Mouse (Mus musculus) cerebellum, adult 9-11 months (tissue): ENCODE results near the gene Gsdma3.
"Not testable (repeated sequence)": the region's sequence is repeated elsewhere in the genome, so short reads cannot be mapped to it uniquely, and the experiment has no call there.

ENCODE experiments used
- DNase-seq: peaks from one replicate; pipeline ENCODE4 v3.0.0; 2022

The Gsdma3 gene

GRCm38 (mm10) chr11:98597363-98597762, 28.8 kb upstream of the Gsdma3 start:
- DNase-seq, result no peak

DNA sequence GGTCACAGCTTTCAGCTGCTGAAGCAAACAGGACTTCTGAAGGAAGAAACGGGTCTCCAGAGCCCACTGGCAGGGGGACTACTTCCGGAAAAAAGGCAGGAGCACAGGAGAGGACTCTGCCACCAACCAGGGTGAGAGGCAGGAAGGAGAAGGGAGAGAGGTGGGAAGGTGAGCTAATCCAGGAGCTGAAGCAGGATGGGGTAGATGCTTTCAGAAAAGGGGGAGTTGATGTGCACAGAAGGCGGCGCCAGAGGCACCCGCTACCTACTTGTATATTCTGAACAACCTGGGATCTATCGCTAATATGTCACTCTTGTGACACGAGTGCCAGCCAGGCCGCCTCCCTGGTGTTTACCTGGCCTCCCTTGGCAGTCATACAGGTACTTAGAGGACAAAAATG, 28.2 kb upstream of the Gsdma3 start, which contains the start of gene Lrrc3c:
Lrrc3c (plus strand) TSS at position 301 of the 400 bp plus-strand sequence.
- DNase-seq, result no peak

DNA sequence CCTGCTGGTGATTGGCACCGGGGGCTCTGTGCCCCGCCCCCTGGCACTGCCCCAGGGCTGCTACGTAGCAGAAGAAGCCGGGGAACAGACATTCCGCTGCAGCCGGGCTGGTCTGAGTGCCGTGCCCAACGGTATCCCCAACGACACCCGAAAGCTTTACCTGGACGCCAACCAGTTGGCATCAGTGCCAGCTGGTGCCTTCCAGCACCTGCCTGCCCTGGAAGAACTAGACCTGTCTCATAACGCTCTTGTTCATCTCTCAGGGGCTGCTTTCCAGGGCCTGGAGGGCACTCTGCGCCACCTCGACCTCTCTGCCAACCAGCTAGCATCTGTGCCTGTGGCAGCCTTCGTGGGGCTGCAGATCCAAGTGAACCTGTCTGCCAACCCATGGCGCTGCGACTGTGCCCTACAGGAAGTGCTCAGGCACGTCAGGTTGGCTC, 27.3 kb upstream of the Gsdma3 start:
- peak; percentile 78 for DNase-seq

GRCm38 (mm10) chr11:98599291-98599690, 26.9 kb upstream of the Gsdma3 start:
- no peak for DNase-seq

- no peak for DNase-seq
Observed at GRCm38 (mm10) chr11:98602090-98602690, 24.0 kb upstream of the Gsdma3 start.

DNA sequence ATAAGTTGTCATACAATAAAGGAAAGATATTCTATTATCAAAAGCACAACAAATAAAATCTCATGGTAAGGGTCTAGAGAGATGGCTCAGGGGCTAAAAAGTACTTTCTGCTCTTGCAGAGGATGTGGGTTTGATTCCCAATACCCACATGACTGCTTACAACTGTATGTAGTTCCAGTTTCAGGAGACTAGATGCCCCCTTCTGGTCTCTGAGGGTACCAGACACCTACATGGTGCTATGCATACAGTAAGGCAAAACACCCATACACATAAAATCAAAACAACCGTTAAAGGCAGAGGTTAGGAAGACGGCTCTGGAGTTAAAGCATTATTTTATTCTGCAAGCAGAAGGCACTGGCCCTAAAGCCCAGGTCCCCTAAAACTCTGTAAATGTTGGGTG, 22.2 kb upstream of the Gsdma3 start:
- no peak for DNase-seq

DNA sequence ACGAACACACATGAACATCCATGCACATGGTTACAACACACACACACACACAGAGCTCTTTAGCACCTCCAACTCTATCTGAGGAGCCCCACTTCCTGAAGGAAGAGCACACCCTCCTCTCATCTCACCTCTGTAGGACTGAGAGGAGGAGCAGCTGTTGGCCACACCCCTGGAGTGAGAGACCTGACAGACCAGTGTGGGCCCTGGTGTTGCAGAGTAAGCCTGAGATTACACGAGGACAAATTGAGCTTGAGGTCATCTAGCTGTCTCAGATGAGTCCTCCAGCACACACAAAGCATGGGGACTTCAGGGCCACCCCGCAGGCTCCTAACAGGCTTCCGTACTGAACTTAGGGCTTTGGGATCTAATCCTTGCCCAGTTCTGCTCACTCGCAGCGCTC, 21.2 kb upstream of the Gsdma3 start:
- DNase-seq, result not testable (repeated sequence)

DNA sequence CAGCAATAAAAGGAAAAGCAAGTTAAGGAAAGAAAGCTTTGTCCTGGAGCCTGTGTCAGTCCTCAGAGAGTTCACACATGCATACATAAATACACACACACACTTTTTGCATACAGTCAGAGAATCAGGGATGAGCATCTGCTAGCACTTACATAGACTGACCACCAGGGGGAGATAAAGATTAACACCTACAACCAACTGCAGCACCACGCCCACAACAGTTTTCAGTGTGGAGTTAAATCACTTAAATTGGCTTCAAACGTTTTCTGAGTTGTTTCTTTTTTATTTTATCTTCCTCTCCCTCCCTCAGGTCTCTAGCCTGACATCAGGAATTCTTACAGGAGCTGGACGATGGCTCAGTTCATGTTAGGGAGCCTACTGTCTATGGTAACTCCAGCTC, 19.4 kb upstream of the Gsdma3 start:
- no peak for DNase-seq

DNA sequence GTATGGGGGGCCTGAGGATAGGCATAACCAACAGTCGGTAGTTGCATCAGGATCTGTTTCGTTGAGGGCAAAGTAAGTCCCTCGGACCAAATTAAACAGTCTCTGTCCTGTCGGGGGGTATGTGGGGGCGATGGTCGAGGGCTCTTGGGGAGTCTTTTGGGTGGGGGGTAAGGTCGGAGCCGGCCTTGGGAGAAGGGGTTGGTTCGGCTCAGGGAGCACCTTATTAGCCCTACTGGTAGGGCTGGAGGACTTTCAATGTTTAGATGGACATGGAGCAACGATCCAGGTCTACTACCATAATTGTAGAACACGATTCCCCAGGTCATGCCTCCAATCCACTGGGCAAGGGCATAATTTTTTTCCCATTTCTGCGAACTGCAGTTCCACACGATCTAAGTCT, 5.4 kb upstream of the Gsdma3 start:
- no peak for DNase-seq

GRCm38 (mm10) chr11:98623981-98624380, 2.2 kb upstream of the Gsdma3 start:
- not testable (repeated sequence) for DNase-seq

DNA sequence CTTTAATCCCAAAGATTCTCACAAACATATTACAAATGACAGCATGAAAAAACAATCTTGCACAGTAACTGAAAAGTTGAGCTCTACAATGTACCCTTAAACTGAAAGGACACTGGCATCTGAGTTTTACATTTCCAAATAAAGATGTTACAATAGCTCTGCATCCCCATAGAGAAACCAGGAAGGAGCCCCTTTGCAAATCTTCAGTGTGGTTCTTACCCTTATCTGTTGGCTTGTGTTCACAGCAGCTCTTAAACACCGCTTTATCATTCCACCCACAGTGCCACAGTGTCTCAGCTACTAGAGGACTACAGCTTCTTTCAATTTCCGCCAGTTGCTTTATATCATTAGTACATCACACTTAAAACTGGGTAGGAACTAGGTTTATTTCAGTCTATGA, 1.8 kb upstream of the Gsdma3 start:
- DNase-seq, result not testable (repeated sequence)

DNA sequence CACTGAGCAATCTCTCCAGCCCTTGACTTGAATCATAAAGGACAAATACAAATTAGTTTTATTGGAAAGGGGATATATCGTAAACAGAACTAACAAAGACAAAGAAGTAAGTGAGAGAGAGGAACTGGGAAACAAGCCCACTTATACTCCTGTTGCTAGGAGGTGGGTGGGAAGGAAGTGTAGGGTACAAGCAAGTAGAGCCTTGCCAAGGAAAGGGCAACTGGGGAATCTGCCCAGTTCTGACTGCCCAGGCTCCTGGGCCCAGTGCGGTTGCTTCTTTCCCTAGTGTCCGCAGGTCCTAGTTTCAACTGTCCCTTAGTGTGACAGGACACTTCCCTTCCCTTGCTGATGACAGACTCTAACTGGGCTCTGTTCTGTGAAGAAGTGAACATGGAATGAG, 2.5 kb downstream of the Gsdma3 start:
- no peak for DNase-seq

DNA sequence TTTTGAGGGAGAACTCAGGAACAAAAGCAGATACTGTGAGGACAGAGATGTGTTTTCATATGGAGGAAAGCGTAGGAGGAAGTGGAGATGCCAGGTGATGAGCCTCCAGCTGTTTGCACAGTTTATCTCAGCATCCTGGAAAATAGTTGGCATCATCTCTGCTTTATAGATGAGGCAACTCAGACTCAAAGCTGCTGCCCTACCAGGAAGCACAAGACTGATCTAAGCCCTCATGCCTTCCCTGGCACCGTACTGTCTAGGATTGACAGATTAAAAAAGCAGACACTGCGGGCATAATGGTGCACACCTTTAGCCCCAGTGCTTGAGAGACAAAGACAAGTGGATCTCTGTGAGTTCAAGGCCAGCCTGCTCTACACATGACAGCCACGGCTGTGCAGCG, 4.5 kb downstream of the Gsdma3 start:
- no peak for DNase-seq

- not testable (repeated sequence) for DNase-seq
Observed at GRCm38 (mm10) chr11:98635312-98635970, 9.3 kb downstream of the Gsdma3 start.

DNA sequence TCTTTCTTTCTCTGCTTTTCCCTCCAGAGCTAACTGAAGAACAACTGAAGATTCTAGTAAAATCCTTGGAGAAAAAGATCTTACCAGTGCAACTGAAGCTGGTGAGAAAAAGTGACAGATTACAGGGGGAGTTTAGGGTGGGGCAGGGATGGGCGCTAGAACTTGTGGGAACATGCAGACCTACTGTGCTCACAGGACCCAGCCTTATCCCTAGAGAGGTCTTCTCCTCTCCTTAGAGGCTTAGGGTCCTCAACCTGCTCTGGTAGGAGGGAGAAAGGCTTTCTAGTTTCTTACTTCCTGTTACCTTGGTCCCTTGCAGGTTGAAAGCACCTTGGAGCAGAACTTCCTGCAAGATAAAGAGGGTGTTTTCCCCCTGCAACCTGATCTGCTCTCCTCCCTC, 11.3 kb downstream of the Gsdma3 start:
- no peak for DNase-seq

DNA sequence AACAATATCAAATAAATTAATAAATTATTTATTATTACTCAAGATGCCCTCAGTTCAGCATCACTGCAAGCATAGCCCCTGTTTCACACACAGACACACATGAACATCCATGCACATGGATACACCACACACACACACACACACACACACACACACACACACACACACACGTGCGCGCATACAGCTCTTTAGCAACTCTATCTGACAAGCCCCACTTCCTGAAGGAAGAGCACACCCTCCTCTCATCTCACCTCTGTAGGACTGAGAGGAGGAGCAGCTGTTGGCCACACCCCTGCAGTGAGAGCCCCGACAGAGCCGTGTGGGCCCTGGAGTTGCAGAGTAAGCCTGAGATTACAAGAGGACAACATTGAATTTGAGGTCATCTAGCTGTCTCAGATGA, 13.9 kb downstream of the Gsdma3 start:
- no peak for DNase-seq

DNA sequence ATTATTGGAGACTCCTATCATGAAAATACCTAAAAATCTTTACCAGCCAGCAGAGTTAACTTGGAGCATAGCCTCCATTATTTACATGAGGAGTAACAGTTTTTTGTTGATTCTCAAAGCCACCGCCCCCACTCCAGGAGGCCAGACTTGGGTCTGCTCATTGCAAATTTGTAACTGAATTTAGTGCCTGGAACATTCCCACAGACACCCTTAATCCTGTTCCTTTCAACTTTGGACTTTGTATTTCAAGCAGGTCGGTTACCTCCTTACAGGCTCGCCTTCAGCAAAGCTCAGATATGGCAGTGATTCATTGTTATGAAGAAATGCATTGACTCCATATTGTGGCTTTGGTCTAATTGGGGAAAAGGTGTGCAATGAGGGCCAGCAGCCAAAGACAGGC, 18.6 kb downstream of the Gsdma3 start:
- DNase-seq, result no peak

GRCm38 (mm10) chr11:98645946-98646345, 19.8 kb downstream of the Gsdma3 start:
- DNase-seq, result no peak

DNA sequence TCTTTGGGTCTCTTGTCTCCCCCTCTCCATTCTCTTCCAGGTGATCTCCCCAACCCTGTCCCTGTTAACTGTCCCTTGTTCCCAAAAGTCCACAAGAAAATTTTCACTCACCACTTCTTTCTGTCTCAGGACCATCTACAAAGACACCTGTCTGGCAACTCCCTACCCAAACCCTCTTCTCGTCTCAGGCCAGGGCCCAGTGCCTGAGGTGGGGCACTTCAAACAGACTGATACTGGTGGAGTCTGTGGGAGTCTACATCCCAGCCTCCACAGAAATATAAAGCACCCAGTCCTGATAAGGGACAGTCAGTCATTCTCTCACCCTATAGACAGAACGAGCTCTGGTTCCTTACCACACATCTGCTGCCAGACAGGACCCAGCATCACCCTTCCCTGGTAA, 20.3 kb downstream of the Gsdma3 start, which contains the start of gene Gsdma2:
Gsdma2 (plus strand) TSS at position 301 of the 400 bp plus-strand sequence.
- DNase-seq, result no peak

DNA sequence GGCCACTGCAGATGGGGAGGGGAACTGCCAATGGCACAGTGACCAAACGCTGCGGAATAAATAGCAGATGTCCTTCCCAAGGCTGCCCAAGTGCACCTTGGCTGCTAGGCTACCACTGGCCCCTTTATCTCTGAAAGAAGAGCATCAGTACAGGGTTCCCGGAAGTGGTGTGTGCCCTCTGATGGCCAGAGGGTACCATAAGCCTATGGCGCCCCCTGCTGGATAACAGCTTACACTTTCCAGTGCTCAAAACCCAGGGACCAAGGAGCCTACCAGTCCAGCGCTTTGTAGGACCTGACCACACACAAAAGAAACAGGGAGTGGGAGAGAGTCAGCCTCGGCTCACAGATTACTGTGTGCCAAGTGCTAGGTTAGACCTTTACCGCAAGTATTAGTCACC, 28.9 kb downstream of the Gsdma3 start:
- not testable (repeated sequence) for DNase-seq

GRCm38 (mm10) chr11:98660517-98660916, 34.4 kb downstream of the Gsdma3 start:
- DNase-seq, result peak; percentile 40

GRCm38 (mm10) chr11:98664091-98664490, 37.9 kb downstream of the Gsdma3 start, which contains the start of gene Gsdma:
Gene Gsdma (plus strand): TSS chr11:98664351.
- DNase-seq, result no peak

DNA sequence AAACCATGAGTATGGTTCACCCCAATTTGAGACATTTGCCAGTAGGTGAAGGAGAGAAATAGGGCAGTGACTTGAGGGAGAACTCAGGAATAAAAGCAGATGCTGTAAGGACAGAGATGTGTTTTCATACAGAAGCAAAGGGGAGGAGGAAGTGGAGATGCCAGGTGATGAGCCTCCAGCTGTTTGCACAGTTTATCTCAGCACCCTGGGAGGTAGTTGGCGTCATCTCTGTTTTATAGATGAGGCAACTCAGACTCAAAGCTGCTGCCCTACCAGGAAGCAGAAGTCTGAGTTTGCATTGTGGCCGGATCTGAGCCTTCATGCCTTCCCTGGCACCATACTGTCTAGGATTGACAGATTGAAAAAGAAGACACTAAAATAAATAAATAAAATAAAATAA, 42.8 kb downstream of the Gsdma3 start:
- DNase-seq, result no peak

GRCm38 (mm10) chr11:98671284-98671815, 45.2 kb downstream of the Gsdma3 start:
- DNase-seq, result no peak
